Mouse (Mus musculus) CH12.LX (cell line): ENCODE measurements at regions not wholly inside any gene's neighbourhood (a gene's known extent, or its start where the extent isn't known, plus 50 kb on each side); places are given as distances from the start of the nearest gene placed in this dataset.

Experiments
- DNase-seq: peaks from one replicate; pipeline ENCODE4 v3.0.0-alpha.2; 2013; ENCODE audit errors: extremely low read depth
- H3K27ac ChIP-seq: 2 replicates; pipeline ENCODE4 v1.5.1; 2012; ENCODE audit warnings: low read depth, mild to moderate bottlenecking, control low read depth, moderate library complexity; ENCODE audit not compliant: insufficient read depth
- H3K27me3 ChIP-seq: replicated peaks from 2 replicates; pipeline ENCODE3; 2012; ENCODE audit warnings: inconsistent platforms
- H3K36me3 ChIP-seq, 2 experiments: replicated peaks in 1 of 2; 2 replicates each; pipeline versions ENCODE3 to v1.6.1; 2012; ENCODE audit warnings: inconsistent platforms in 1 of 2, low read length in 1 of 2, mild to moderate bottlenecking in 1 of 2, mixed read lengths in 1 of 2, moderate library complexity in 1 of 2; ENCODE audit not compliant: control insufficient read depth in 1 of 2, insufficient read depth in 1 of 2
- H3K4me1 ChIP-seq, 2 experiments: 2 replicates each; pipeline ENCODE4 v1.6.1; 2012; ENCODE audit warnings: inconsistent platforms in 1 of 2, moderate library complexity in 1 of 2; ENCODE audit not compliant: insufficient read depth in 2 of 2, control insufficient read depth in 1 of 2
- H3K4me2 ChIP-seq: 2 replicates; pipeline ENCODE4 v1.6.1; 2012; ENCODE audit warnings: low read depth, mild to moderate bottlenecking, control low read depth; ENCODE audit not compliant: poor library complexity, insufficient read depth, severe bottlenecking
- H3K4me3 ChIP-seq, 3 experiments: fragments of 150-350 bp in 1 of 3; sonication (generic) in 1 of 3; replicated peaks in 1 of 3; 2 replicates each; pipeline versions ENCODE3 to v1.5.1; 2011 to 2012; ENCODE audit warnings: low read depth in 2 of 3, low read length in 2 of 3, mild to moderate bottlenecking in 2 of 3, moderate library complexity in 2 of 3, control low read depth in 1 of 3, improper control_type of control experiment in 1 of 3, inconsistent platforms in 1 of 3, mixed read lengths in 1 of 3; ENCODE audit not compliant: poor library complexity in 1 of 3
- H3K79me2 ChIP-seq: replicated peaks from 2 replicates; pipeline ENCODE4 v1.6.1; 2012; ENCODE audit warnings: mild to moderate bottlenecking, moderate library complexity; ENCODE audit not compliant: control insufficient read depth, poor library complexity, insufficient read depth, severe bottlenecking; ENCODE audit errors: extremely low read depth
- H3K9ac ChIP-seq: 2 replicates; pipeline ENCODE4 v1.6.1; 2012; ENCODE audit warnings: low read depth, mild to moderate bottlenecking, control low read depth, moderate library complexity; ENCODE audit not compliant: insufficient read depth
- H3K9me3 ChIP-seq: replicated peaks from 2 replicates; pipeline ENCODE3; 2012; ENCODE audit warnings: low read length, inconsistent platforms, mixed read lengths
- EP300 ChIP-seq: IDR thresholded peaks from 2 replicates; pipeline ENCODE4 v1.6.1; 2011; ENCODE audit warnings: low read length, improper control_type of control experiment
- ETS1 ChIP-seq: conservative IDR thresholded peaks from 2 replicates; pipeline ENCODE4 v1.6.1; 2012; ENCODE audit warnings: low read depth, mild to moderate bottlenecking, inconsistent platforms, low read length, improper control_type of control experiment, moderate library complexity
- HCFC1 ChIP-seq: IDR thresholded peaks from 2 replicates; pipeline ENCODE4 v1.6.1; 2012; ENCODE audit warnings: low read depth, mild to moderate bottlenecking, inconsistent platforms, low read length, improper control_type of control experiment
- JUND ChIP-seq: conservative IDR thresholded peaks from 2 replicates; pipeline ENCODE4 v1.6.1; 2011; ENCODE audit warnings: low read depth, low read length, improper control_type of control experiment
- MAFK ChIP-seq: IDR thresholded peaks from 2 replicates; pipeline ENCODE4 v1.6.1; 2011; ENCODE audit warnings: low read length, improper control_type of control experiment; ENCODE audit not compliant: insufficient replicate concordance
- MAX ChIP-seq: IDR thresholded peaks from 2 replicates; pipeline ENCODE4 v1.6.1; 2011; ENCODE audit warnings: low read length, improper control_type of control experiment
- MAZ ChIP-seq: IDR thresholded peaks from 2 replicates; pipeline ENCODE4 v1.6.1; 2012; ENCODE audit warnings: low read depth, mild to moderate bottlenecking, inconsistent platforms, low read length, improper control_type of control experiment, moderate library complexity
- MEF2A ChIP-seq: IDR thresholded peaks from 2 replicates; pipeline ENCODE4 v1.6.1; 2014; ENCODE audit warnings: low read depth, mild to moderate bottlenecking, inconsistent platforms, low read length, improper control_type of control experiment, borderline replicate concordance
- MXI1 ChIP-seq: IDR thresholded peaks from 2 replicates; pipeline ENCODE4 v1.6.1; 2011; ENCODE audit warnings: mild to moderate bottlenecking, low read depth, low read length, improper control_type of control experiment
- MYC ChIP-seq: IDR thresholded peaks from 2 replicates; pipeline ENCODE4 v1.6.1; 2011; ENCODE audit warnings: low read depth, mild to moderate bottlenecking, improper control_type of control experiment, low read length
- POLR2A ChIP-seq: IDR thresholded peaks from 2 replicates; pipeline ENCODE4 v1.6.1; 2011; ENCODE audit warnings: low read depth, mild to moderate bottlenecking, improper control_type of control experiment, low read length
- POLR2AphosphoS2 ChIP-seq: IDR thresholded peaks from 2 replicates; pipeline ENCODE4 v1.6.1; 2011; ENCODE audit warnings: low read depth, low read length, improper control_type of control experiment
- RAD21 ChIP-seq: IDR thresholded peaks from 2 replicates; pipeline ENCODE4 v1.6.1; 2011; ENCODE audit warnings: low read depth, mild to moderate bottlenecking, low read length, improper control_type of control experiment, moderate library complexity
- RCOR1 ChIP-seq: conservative IDR thresholded peaks from 2 replicates; pipeline ENCODE4 v1.6.1; 2012; ENCODE audit warnings: low read depth, mild to moderate bottlenecking, inconsistent platforms, low read length, improper control_type of control experiment
- SIN3A ChIP-seq: IDR thresholded peaks from 2 replicates; pipeline ENCODE4 v1.6.1; 2012; ENCODE audit warnings: low read length, improper control_type of control experiment, inconsistent platforms
- SMC3 ChIP-seq: IDR thresholded peaks from 2 replicates; pipeline ENCODE4 v1.6.1; 2011; ENCODE audit warnings: low read depth, low read length, improper control_type of control experiment
- TCF12 ChIP-seq: IDR thresholded peaks from 2 replicates; pipeline ENCODE4 v1.6.1; 2014; ENCODE audit warnings: low read depth, mild to moderate bottlenecking, inconsistent platforms, low read length, improper control_type of control experiment
- dilution Hi-C: fragments of 300-500 bp; cut with MboI; formaldehyde crosslinking; loops from 2 replicates; pipeline ENCODE4 v1.14.3; 2020; ENCODE audit warnings: low sequenced_read_pairs; ENCODE audit not compliant: extremely low pct_unique_long_range_greater_than_20kb, extremely low pct_ligation_motif_present
- in situ Hi-C: fragments of 300-500 bp; cut with MboI; formaldehyde crosslinking; loops from 3 replicates; pipeline ENCODE4 v1.14.3; 2019; ENCODE audit warnings: low sequenced_read_pairs, low pct_ligation_motif_present, low pct_unique_long_range_greater_than_20kb, mixed read lengths

DNA sequence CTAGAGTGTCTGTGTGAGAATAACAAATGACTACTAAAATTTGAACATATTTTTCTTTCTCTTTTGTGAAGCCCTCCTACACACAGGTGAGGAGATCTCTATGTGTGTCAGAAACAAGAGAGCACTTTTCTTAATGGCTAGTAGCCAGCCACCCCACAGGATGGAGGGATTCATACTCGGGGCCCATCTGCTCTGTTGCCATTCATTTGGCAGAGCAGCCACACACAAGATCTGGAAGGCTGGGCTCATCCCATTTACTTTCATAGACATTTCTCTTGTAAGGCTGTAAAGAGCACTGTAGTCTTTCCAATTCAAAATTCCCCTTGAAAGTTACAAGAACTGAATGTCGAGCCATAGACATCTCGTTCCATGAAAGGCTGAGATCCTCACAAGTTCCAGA is 848.2 kb downstream of the Dnah5 start:
- Histone ChIP-seq H3K4me1 (no peaks in the 10 kb centered on the region), H3K79me2 (no peaks in the 10 kb centered on the region), H3K27me3 (no peaks in the 10 kb centered on the region), H3K4me3 (no peak overlapping the region), H3K36me3 (no peaks in the 10 kb centered on the region), H3K9me3 (peaks cover 32% of the 10 kb centered on the region), H3K4me2 (no peak overlapping the region), H3K27ac (no peak overlapping the region), H3K9ac (no peak overlapping the region)
- dilution Hi-C loops (no loop called here), in situ Hi-C loops (no loop called here)
- no peak for DNase-seq
- no peak for TF ChIP-seq POLR2AphosphoS2
- TF ChIP-seq ETS1, result no peak
- TF ChIP-seq SIN3A, result no peak
- no peak for TF ChIP-seq RCOR1
- TF ChIP-seq EP300, result no peak
- no peak for TF ChIP-seq RAD21
- TF ChIP-seq MEF2A, result no peak

- H3K4me1 ChIP-seq, result no peaks in the 10 kb centered on the region
- no peak overlapping the region for H3K9ac ChIP-seq
- H3K27ac ChIP-seq, result no peak overlapping the region
- dilution Hi-C loops, result no loop called here
- no peak overlapping the region for H3K4me2 ChIP-seq
- TF ChIP-seq POLR2A, result no peak
- TF ChIP-seq MEF2A, result no peak
- no peak for TF ChIP-seq MAZ
- TF ChIP-seq MAX, result no peak
- TF ChIP-seq MXI1, result no peak
- no peak for TF ChIP-seq TCF12
- no peak for TF ChIP-seq MYC
- no peak for TF ChIP-seq HCFC1
- no peak for TF ChIP-seq SMC3
- TF ChIP-seq MAFK, result no peak
- no peak for TF ChIP-seq JUND
- no peak for TF ChIP-seq EP300
- H3K9me3 ChIP-seq, result peaks cover 36% of the 10 kb centered on the region
- in situ Hi-C loops, result no loop called here
- H3K4me3 ChIP-seq, result no peak overlapping the region
- no peaks in the 10 kb centered on the region for H3K36me3 ChIP-seq
- no peaks in the 10 kb centered on the region for H3K27me3 ChIP-seq
- H3K79me2 ChIP-seq, result no peaks in the 10 kb centered on the region
- no peak for DNase-seq
Observed at GRCm38 (mm10) chr15:29061016-29061415, 857.5 kb downstream of the Dnah5 start.
